Mouse (Mus musculus): Measurements from ENCODE around the gene Gbp8. TPM values are rescaled to one million over a fixed set of nuclear protein-coding genes. Genes with fewer than 3 reads are reported as not detected.
"Not testable (repeated sequence)": the region's sequence is repeated elsewhere in the genome, so short reads cannot be mapped to it uniquely, and the experiment has no call there.

Gene Gbp8
- polyA plus RNA-seq, 1 experiment from 2014 or later: 1.2 TPM

DNA sequence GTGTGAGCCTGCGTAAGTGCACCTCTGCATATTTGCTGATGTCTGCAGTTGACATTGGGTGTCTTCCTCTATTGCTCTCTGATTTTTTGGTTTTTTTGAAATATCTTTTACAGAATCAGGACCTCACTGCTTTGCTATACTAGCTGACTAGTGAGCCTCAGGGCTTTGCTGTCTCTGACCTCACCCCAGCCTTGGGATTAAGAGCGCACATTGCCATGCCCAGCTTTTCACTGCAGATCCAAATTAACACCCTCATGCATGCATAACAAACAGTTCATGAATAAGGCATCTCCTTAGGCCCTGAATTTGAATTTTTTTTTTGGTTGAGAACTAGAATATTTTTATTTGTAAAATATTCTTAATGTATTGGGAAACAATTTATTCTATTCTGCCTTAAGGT lies 84.1 kb downstream of the Gbp8 start:
- Histone ChIP-seq H3K9ac (no peak overlapping the region), H3K4me1 (replicated peaks) (no peaks in the 10 kb centered on the region), H3K4me2 (no peak overlapping the region), H3K36me3 (no peaks in the 10 kb centered on the region), H3K27ac (no peak overlapping the region), H3K4me3 (no peak overlapping the region), H3K27me3 (no peaks in the 10 kb centered on the region), H3K9me3 (replicated peaks) (no peaks in the 10 kb centered on the region)
- no peak for ATAC-seq (replicated peaks; ENCODE audit: insufficient number of reproducible peaks, insufficient read depth, low FRiP score, low read depth)
- 93% methylated on average over 2 of the region's 2 CpGs for WGBS

DNA sequence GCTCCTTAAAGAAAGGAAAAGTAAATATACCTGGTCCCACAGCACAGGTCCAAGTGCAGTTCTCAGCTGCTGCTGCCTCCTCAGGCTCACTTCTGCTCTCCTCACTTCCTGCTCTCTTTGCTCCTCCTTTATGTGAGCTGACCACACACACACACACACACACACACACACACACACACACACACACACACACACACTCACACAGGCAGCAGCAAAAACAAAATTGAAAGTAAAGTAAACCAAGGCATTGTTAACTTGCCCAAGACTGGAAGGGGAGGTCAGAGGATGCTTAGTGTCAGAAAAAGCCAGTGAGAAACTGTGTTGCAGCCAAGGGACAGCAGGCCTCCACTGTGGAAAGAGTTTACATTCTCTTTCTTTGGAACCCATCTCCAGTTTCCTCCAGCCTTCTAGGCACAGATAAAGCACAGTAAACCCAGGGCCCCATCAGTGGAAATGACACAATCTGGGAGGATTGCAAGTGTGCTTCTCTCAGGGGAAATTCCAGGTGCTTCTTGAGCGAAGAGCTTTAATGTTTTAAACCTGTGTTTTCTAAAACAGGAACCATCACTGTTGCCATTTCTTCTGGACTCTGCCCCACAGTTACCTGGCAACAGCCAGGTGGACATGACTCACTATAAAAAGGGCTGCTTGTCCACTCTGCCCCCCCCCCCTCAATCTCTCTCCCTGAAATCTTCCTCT lies 85.7 kb downstream of the Gbp8 start:
- not testable (repeated sequence) for H3K4me1 ChIP-seq (replicated peaks); H3K9ac ChIP-seq; ATAC-seq (replicated peaks; ENCODE audit: insufficient number of reproducible peaks, insufficient read depth, low FRiP score, low read depth); H3K27me3 ChIP-seq; H3K4me2 ChIP-seq; H3K4me3 ChIP-seq; H3K36me3 ChIP-seq; H3K27ac ChIP-seq; H3K9me3 ChIP-seq (replicated peaks)
- WGBS: 78% methylated on average over 1 of the region's 1 CpGs

DNA sequence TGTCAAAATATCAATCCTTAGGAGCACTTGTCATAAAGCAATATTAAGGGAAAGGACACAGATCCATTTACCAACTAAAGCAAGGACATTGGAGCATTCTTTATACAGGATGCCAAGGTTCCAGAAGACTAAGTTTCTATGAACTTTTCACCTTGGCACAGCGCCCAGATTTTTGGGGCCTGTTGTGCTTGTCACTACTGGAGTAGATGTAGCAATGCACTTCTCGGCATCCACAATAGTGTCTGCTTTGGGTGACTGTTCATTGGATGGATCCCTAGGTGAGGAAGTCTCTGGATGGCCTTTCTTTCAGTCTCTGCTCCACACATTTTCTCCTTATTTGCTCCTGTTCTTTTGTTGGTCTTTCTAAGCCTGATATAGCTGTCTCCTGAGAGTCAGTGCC lies 107.0 kb downstream of the Gbp8 start:
- WGBS: 43% methylated on average over 2 of the region's 2 CpGs
- H3K4me1 ChIP-seq (replicated peaks): no peaks in the 10 kb centered on the region
- H3K4me3 ChIP-seq: no peak overlapping the region
- no peak for ATAC-seq (replicated peaks; ENCODE audit: insufficient number of reproducible peaks, insufficient read depth, low FRiP score, low read depth)
- no peaks in the 10 kb centered on the region for H3K36me3 ChIP-seq
- no peaks in the 10 kb centered on the region for H3K27me3 ChIP-seq
- no peaks in the 10 kb centered on the region for H3K9me3 ChIP-seq (replicated peaks)
- no peak overlapping the region for H3K27ac ChIP-seq
- H3K9ac ChIP-seq: no peak overlapping the region
- H3K4me2 ChIP-seq: no peak overlapping the region

- H3K27ac ChIP-seq: no peak overlapping the region
- no peak overlapping the region for H3K4me3 ChIP-seq
- WGBS: 69% methylated on average over 1 of the region's 1 CpGs
- no peaks in the 10 kb centered on the region for H3K36me3 ChIP-seq
- no peak overlapping the region for H3K9ac ChIP-seq
- H3K9me3 ChIP-seq (replicated peaks): no peaks in the 10 kb centered on the region
- no peak for ATAC-seq (replicated peaks; ENCODE audit: insufficient number of reproducible peaks, insufficient read depth, low FRiP score, low read depth)
- no peaks in the 10 kb centered on the region for H3K4me1 ChIP-seq (replicated peaks)
- H3K27me3 ChIP-seq: no peaks in the 10 kb centered on the region
- no peak overlapping the region for H3K4me2 ChIP-seq
Measured at GRCm38 (mm10) chr5:105012551-105012950, 126.8 kb downstream of the Gbp8 start.

GRCm38 (mm10) chr5:105011570-105011969 lies 127.8 kb downstream of the Gbp8 start:
- Histone ChIP-seq H3K4me3 (no peak overlapping the region), H3K27me3 (no peaks in the 10 kb centered on the region), H3K4me1 (replicated peaks) (no peaks in the 10 kb centered on the region), H3K4me2 (no peak overlapping the region), H3K9me3 (replicated peaks) (no peaks in the 10 kb centered on the region), H3K27ac (no peak overlapping the region), H3K36me3 (no peaks in the 10 kb centered on the region), H3K9ac (no peak overlapping the region)
- WGBS: 74% methylated on average over 4 of the region's 4 CpGs
- no peak for ATAC-seq (replicated peaks; ENCODE audit: insufficient number of reproducible peaks, insufficient read depth, low FRiP score, low read depth)

DNA sequence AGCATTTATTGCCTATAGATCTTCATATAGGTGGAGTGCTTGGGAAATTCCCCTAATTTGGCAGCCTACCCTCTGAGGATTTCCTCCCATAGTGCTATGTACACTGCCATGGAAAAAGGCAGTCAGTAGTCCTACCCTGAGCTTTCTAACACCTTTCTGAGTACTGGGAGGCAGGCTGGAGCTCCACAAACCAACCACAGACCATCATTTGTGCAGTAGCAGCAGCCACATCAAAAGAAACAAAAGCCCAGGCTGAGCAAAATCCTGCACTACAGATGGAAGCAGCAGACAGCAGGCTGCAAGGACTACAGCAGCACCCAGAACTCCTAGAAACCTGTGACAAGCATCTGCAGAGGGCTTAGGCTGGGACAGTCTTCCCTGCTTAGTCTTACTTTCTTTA lies 129.0 kb downstream of the Gbp8 start:
- Histone ChIP-seq H3K4me2 (no peak overlapping the region), H3K27ac (no peak overlapping the region), H3K9me3 (replicated peaks) (no peaks in the 10 kb centered on the region), H3K9ac (no peak overlapping the region), H3K4me1 (replicated peaks) (no peaks in the 10 kb centered on the region), H3K4me3 (no peak overlapping the region), H3K36me3 (no peaks in the 10 kb centered on the region), H3K27me3 (no peaks in the 10 kb centered on the region)
- ATAC-seq (replicated peaks; ENCODE audit: insufficient number of reproducible peaks, insufficient read depth, low FRiP score, low read depth): no peak

- no peak for ATAC-seq (replicated peaks; ENCODE audit: insufficient number of reproducible peaks, insufficient read depth, low FRiP score, low read depth)
- H3K27ac ChIP-seq: no peak overlapping the region
- 83% methylated on average over 2 of the region's 2 CpGs for WGBS
Measured at GRCm38 (mm10) chr5:104989411-104989810, 149.9 kb downstream of the Gbp8 start.

GRCm38 (mm10) chr5:104988000-104988399 lies 151.3 kb downstream of the Gbp8 start:
- 58% methylated on average over 2 of the region's 2 CpGs for WGBS
- no peaks in the 10 kb centered on the region for H3K9me3 ChIP-seq (replicated peaks)
- H3K9ac ChIP-seq: no peak overlapping the region
- H3K4me2 ChIP-seq: no peak overlapping the region
- H3K4me3 ChIP-seq: no peak overlapping the region
- H3K27ac ChIP-seq: no peak overlapping the region
- no peaks in the 10 kb centered on the region for H3K27me3 ChIP-seq
- no peaks in the 10 kb centered on the region for H3K4me1 ChIP-seq (replicated peaks)
- no peak for ATAC-seq (replicated peaks; ENCODE audit: insufficient number of reproducible peaks, insufficient read depth, low FRiP score, low read depth)
- no peaks in the 10 kb centered on the region for H3K36me3 ChIP-seq

More at GRCm38 (mm10) chr5:104989411-104989810, 149.9 kb downstream of the Gbp8 start:
- Histone ChIP-seq H3K9me3 (replicated peaks) (no peaks in the 10 kb centered on the region), H3K4me3 (no peak overlapping the region), H3K9ac (no peak overlapping the region), H3K36me3 (no peaks in the 10 kb centered on the region), H3K4me2 (no peak overlapping the region), H3K27me3 (no peaks in the 10 kb centered on the region), H3K4me1 (replicated peaks) (no peaks in the 10 kb centered on the region)

GRCm38 (mm10) chr5:104986706-104987105 lies 152.6 kb downstream of the Gbp8 start:
- Histone ChIP-seq H3K4me2 (no peak overlapping the region), H3K27ac (no peak overlapping the region), H3K27me3 (no peaks in the 10 kb centered on the region), H3K36me3 (no peaks in the 10 kb centered on the region), H3K9me3 (replicated peaks) (no peaks in the 10 kb centered on the region), H3K4me1 (replicated peaks) (peaks cover 5% of the 10 kb centered on the region; the same call in 1 of the 2 replicates), H3K4me3 (no peak overlapping the region), H3K9ac (no peak overlapping the region)
- 32% methylated on average over 1 of the region's 1 CpGs for WGBS
- ATAC-seq (replicated peaks; ENCODE audit: insufficient number of reproducible peaks, insufficient read depth, low FRiP score, low read depth): no peak

DNA sequence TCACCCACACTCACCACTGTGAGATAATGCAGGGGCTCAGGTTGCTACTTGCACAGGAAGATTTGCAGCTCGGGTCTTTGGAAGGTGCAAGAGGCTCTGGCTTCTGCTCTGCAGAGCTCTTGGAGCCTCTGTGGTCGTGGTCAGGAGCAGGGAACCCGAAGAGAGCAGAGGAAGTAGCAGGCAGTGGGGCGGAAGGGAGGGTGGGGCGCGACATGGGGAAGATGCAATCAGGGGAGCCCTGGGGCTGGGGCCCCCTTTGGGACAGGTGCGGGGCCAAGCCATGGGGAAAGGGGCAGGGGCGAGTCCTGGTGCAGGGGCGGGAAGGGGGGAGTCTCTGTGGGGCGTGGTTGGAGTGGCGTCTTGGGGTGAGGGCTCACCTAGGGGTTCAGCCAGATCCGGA lies 156.8 kb downstream of the Gbp8 start, which contains the start of gene Abcg3:
Gene Abcg3 (minus strand): TSS at position 184 of the 400 bp plus-strand sequence.
- H3K4me2 ChIP-seq: peak within 1 kb of the TSS; percentile 56
- H3K36me3 ChIP-seq: no peaks in the 10 kb centered on the region
- 20% methylated on average over 12 of the region's 12 CpGs for WGBS
- no peak within 1 kb of the TSS for H3K27ac ChIP-seq
- H3K27me3 ChIP-seq: no peaks in the 10 kb centered on the region
- peaks cover 5% of the 10 kb centered on the region; the same call in 1 of the 2 replicates for H3K4me1 ChIP-seq (replicated peaks)
- H3K9me3 ChIP-seq (replicated peaks): no peaks in the 10 kb centered on the region
- no peak; the same call in 1 of the 2 replicates for ATAC-seq (replicated peaks; ENCODE audit: insufficient number of reproducible peaks, insufficient read depth, low FRiP score, low read depth)
- H3K4me3 ChIP-seq: peak within 1 kb of the TSS; percentile 37
- no peak within 1 kb of the TSS for H3K9ac ChIP-seq

GRCm38 (mm10) chr5:104979040-104979513 lies 160.3 kb downstream of the Gbp8 start:
- WGBS: 40% methylated on average over 2 of the region's 2 CpGs
- peaks cover 5% of the 10 kb centered on the region; the same call in 1 of the 2 replicates for H3K4me1 ChIP-seq (replicated peaks)
- no peak for ATAC-seq (replicated peaks; ENCODE audit: insufficient number of reproducible peaks, insufficient read depth, low FRiP score, low read depth)
- H3K9ac ChIP-seq: no peak overlapping the region
- H3K27me3 ChIP-seq: no peaks in the 10 kb centered on the region
- H3K27ac ChIP-seq: no peak overlapping the region
- no peaks in the 10 kb centered on the region for H3K36me3 ChIP-seq
- H3K4me2 ChIP-seq: no peak overlapping the region
- H3K4me3 ChIP-seq: no peak overlapping the region
- no peaks in the 10 kb centered on the region for H3K9me3 ChIP-seq (replicated peaks)
